Mouse (Mus musculus): ENCODE data around the gene Etfrf1. TPM values are rescaled to one million over a fixed set of nuclear protein-coding genes. Genes with fewer than 3 reads are reported as not detected.
A peak's percentile ranks its signal among the peaks of the same experiment; 100 is the strongest.

Gene Etfrf1
- total and polyA plus RNA-seq, 3 experiments, result 11.0 to 13.1 TPM; not detected in 1

GRCm38 (mm10) chr6:145205142-145205541, 5.8 kb upstream of the Etfrf1 start:
- DNase-seq (ENCODE audit: low read depth, low spot score), result no peak
- H3K9ac ChIP-seq (ENCODE audit: control insufficient read depth, low read depth, low read length, poor library complexity, severe bottlenecking), result no peak overlapping the region
- H3K27ac ChIP-seq (ENCODE audit: control insufficient read depth, low read depth, low read length), result no peak overlapping the region
- no peaks in the 10 kb centered on the region; a peak in 1 of 4 replicates for H3K36me3 ChIP-seq (ENCODE audit: control insufficient read depth in 1 of 2, insufficient read depth in 2 of 2, low read length in 2 of 2)
- H3K27me3 ChIP-seq (ENCODE audit: control insufficient read depth in 1 of 2, insufficient read depth in 2 of 2, low read length in 2 of 2), result no peaks in the 10 kb centered on the region
- no peak for TF ChIP-seq NELFE (IDR thresholded peaks at IDR 0.05; ENCODE audit: low read depth, low read length)
- no peak for TF ChIP-seq CHD2 (IDR thresholded peaks at IDR 0.05; ENCODE audit: low read length)
- no peak for TF ChIP-seq MXI1 (IDR thresholded peaks at IDR 0.05; ENCODE audit: low read depth, low read length)
- TF ChIP-seq USF1 (IDR thresholded peaks at IDR 0.05; ENCODE audit: low read depth, low read length), result no peak
- TF ChIP-seq HCFC1 (IDR thresholded peaks at IDR 0.05; ENCODE audit: low read depth, low read length), result no peak
- TF ChIP-seq BHLHE40 (IDR thresholded peaks at IDR 0.05; ENCODE audit: borderline replicate concordance, low read depth, low read length), result no peak
- no peak for TF ChIP-seq RCOR1 (IDR thresholded peaks at IDR 0.05; ENCODE audit: low read depth, low read length)
- TF ChIP-seq TCF12 (IDR thresholded peaks at IDR 0.05; ENCODE audit: low read depth, low read length), result no peak
- TF ChIP-seq TBP (IDR thresholded peaks at IDR 0.05; ENCODE audit: low read depth, low read length), result no peak
- TF ChIP-seq KAT2A (conservative IDR thresholded peaks at IDR 0.05; ENCODE audit: low read depth, low read length), result no peak
- TF ChIP-seq ZC3H11A (IDR thresholded peaks at IDR 0.05; ENCODE audit: low read depth, low read length), result no peak
- TF ChIP-seq ELF1 (IDR thresholded peaks at IDR 0.05; ENCODE audit: low read depth, low read length), result no peak
- TF ChIP-seq E2F4 (IDR thresholded peaks at IDR 0.05; ENCODE audit: borderline replicate concordance, low read depth, low read length), result no peak
- no peak for TF ChIP-seq EP300 (IDR thresholded peaks at IDR 0.05; ENCODE audit: low read depth in 1 of 2, low read length in 2 of 2)
- no peak for TF ChIP-seq GATA1 (IDR thresholded peaks at IDR 0.05; ENCODE audit: low read depth, low read length)
- TF ChIP-seq CTCF (IDR thresholded peaks at IDR 0.05 in 2 of 3, conservative IDR thresholded peaks at IDR 0.05 in 1 of 3; ENCODE audit: control insufficient read depth in 1 of 3, insufficient read depth in 1 of 3, low read depth in 2 of 3, low read length in 3 of 3, poor library complexity in 1 of 3, severe bottlenecking in 1 of 3), result no peak
- no peak for TF ChIP-seq UBTF (IDR thresholded peaks at IDR 0.05; ENCODE audit: borderline replicate concordance, insufficient read depth, low read depth, low read length)
- no peak for TF ChIP-seq ZMIZ1 (IDR thresholded peaks at IDR 0.05; ENCODE audit: low read depth, low read length)
- no peaks in the 10 kb centered on the region; a peak in 1 of 4 replicates for H3K4me1 ChIP-seq (ENCODE audit: control insufficient read depth in 1 of 2, insufficient read depth in 2 of 2, low read length in 2 of 2)
- no peak overlapping the region for H3K4me3 ChIP-seq (ENCODE audit: control insufficient read depth in 1 of 2, insufficient read depth in 1 of 2, low read depth in 2 of 2, low read length in 2 of 2)
- H3K9me3 ChIP-seq (replicated peaks; ENCODE audit: insufficient read depth, low read length), result no peaks in the 10 kb centered on the region
- no peaks in the 10 kb centered on the region for H3K79me2 ChIP-seq (ENCODE audit: control insufficient read depth, insufficient read depth, low read length, poor library complexity)

- Histone ChIP-seq H3K9me3 (replicated peaks; ENCODE audit: insufficient read depth, low read length) (no peaks in the 10 kb centered on the region), H3K36me3 (ENCODE audit: control insufficient read depth in 1 of 2, insufficient read depth in 2 of 2, low read length in 2 of 2) (peaks cover 0 to 8% of the 10 kb centered on the region in 2 experiments; a peak in 2 of 4 replicates), H3K4me3 (ENCODE audit: control insufficient read depth in 1 of 2, insufficient read depth in 1 of 2, low read depth in 2 of 2, low read length in 2 of 2) (peak overlapping the region; percentile 71 to 76), H3K79me2 (ENCODE audit: control insufficient read depth, insufficient read depth, low read length, poor library complexity) (peaks cover 5% of the 10 kb centered on the region), H3K4me1 (ENCODE audit: control insufficient read depth in 1 of 2, insufficient read depth in 2 of 2, low read length in 2 of 2) (peaks cover 0 to 3% of the 10 kb centered on the region in 2 experiments; a peak in 3 of 4 replicates), H3K9ac (ENCODE audit: control insufficient read depth, low read depth, low read length, poor library complexity, severe bottlenecking) (no peak overlapping the region), H3K27me3 (ENCODE audit: control insufficient read depth in 1 of 2, insufficient read depth in 2 of 2, low read length in 2 of 2) (no peaks in the 10 kb centered on the region), H3K27ac (ENCODE audit: control insufficient read depth, low read depth, low read length) (no peak overlapping the region)
- DNase-seq (ENCODE audit: low read depth, low spot score), result no peak
- TF ChIP-seq MAX (IDR thresholded peaks at IDR 0.05; ENCODE audit: low read length), result no peak
These were observed 766 bp upstream of the Etfrf1 start for GRCm38 (mm10) chr6:145210056-145210680.

Data from MEL (cell line).